Mouse (Mus musculus) limb, embryonic 15.5 days (tissue): ENCODE data around the gene Ppp4r1. TPM values are rescaled to one million over a fixed set of nuclear protein-coding genes. Genes with fewer than 3 reads are reported as not detected.

ENCODE experiments used
- ATAC-seq: fragments of 200-750 bp; cut with Nextera tagmentation; 2 replicates; pipeline ENCODE4 v1.8.0; 2017; ENCODE audit warnings: low read depth, moderate TSS enrichment; ENCODE audit not compliant: insufficient number of reproducible peaks, low FRiP score, low TSS enrichment
- H3K27ac ChIP-seq: fragments of 300-500 bp; sonication (generic); 2 replicates; pipeline ENCODE4 v1.5.1; 2015; ENCODE audit warnings: moderate library complexity, mild to moderate bottlenecking, inconsistent platforms
- H3K27me3 ChIP-seq: fragments of 300-500 bp; sonication (generic); 2 replicates; pipeline ENCODE4 v1.6.1; 2015; ENCODE audit warnings: inconsistent platforms
- H3K36me3 ChIP-seq: fragments of 300-500 bp; sonication (generic); 2 replicates; pipeline ENCODE4 v1.6.1; 2015; ENCODE audit warnings: inconsistent platforms
- H3K4me1 ChIP-seq: fragments of 300-500 bp; sonication (generic); 2 replicates; pipeline ENCODE4 v1.6.1; 2015; ENCODE audit warnings: inconsistent platforms
- H3K4me2 ChIP-seq: fragments of 300-500 bp; sonication (generic); 2 replicates; pipeline ENCODE4 v1.6.1; 2015; ENCODE audit warnings: mild to moderate bottlenecking, inconsistent platforms
- H3K4me3 ChIP-seq: fragments of 300-500 bp; sonication (generic); 2 replicates; pipeline ENCODE4 v1.5.1; 2015; ENCODE audit warnings: mild to moderate bottlenecking, inconsistent platforms
- H3K9ac ChIP-seq: fragments of 300-500 bp; sonication (generic); 2 replicates; pipeline ENCODE4 v1.6.1; 2015; ENCODE audit warnings: inconsistent platforms
- H3K9me3 ChIP-seq: fragments of 300-500 bp; sonication (generic); 2 replicates; pipeline ENCODE4 v1.6.1; 2016; ENCODE audit warnings: inconsistent platforms
- WGBS: fragments of 180-500 bp; shearing (Covaris S2); methylation state at CpG from one replicate; pipeline ENCODE4 v1.1.7; 2015; 5-methylcytosine and 5-hydroxymethylcytosine counted together
- polyA plus RNA-seq: library from polyadenylated mRNA; unstranded; fragments of >200 nt; fragmentation: Nextera tagmentation; extraction: Ambion mirVana; gene quantifications from 2 replicates; pipeline ENCODE4 v1.2.1, GENCODE M21; 2015

Ppp4r1 gene
- polyA plus RNA-seq, 1 experiment from 2014 or later = 37.7 TPM

- Histone ChIP-seq H3K27me3 (no peaks in the 10 kb centered on the region), H3K36me3 (peaks cover 73% of the 10 kb centered on the region), H3K4me3 (no peak overlapping the region), H3K27ac (no peak overlapping the region), H3K4me1 (no peaks in the 10 kb centered on the region), H3K4me2 (no peak overlapping the region), H3K9ac (no peak overlapping the region), H3K9me3 (no peaks in the 10 kb centered on the region)
- WGBS = 84% methylated on average over 5 of the region's 5 CpGs
- no peak for ATAC-seq
Observed at GRCm38 (mm10) chr17:65820197-65820596, 37.8 kb downstream of the Ppp4r1 start.

GRCm38 (mm10) chr17:65822423-65822822, 40.0 kb downstream of the Ppp4r1 start:
- no peaks in the 10 kb centered on the region for H3K27me3 ChIP-seq
- H3K4me3 ChIP-seq = no peak overlapping the region
- no peak overlapping the region for H3K27ac ChIP-seq
- H3K4me2 ChIP-seq = no peak overlapping the region
- no peaks in the 10 kb centered on the region for H3K9me3 ChIP-seq
- no peak for ATAC-seq
- no peaks in the 10 kb centered on the region for H3K4me1 ChIP-seq
- peaks cover 62% of the 10 kb centered on the region for H3K36me3 ChIP-seq
- no peak overlapping the region for H3K9ac ChIP-seq
- WGBS = 88% methylated on average over 5 of the region's 5 CpGs

- Histone ChIP-seq H3K9ac (no peak overlapping the region), H3K4me1 (no peaks in the 10 kb centered on the region), H3K36me3 (peaks cover 63% of the 10 kb centered on the region), H3K9me3 (no peaks in the 10 kb centered on the region), H3K27me3 (no peaks in the 10 kb centered on the region), H3K4me3 (no peak overlapping the region), H3K4me2 (no peak overlapping the region), H3K27ac (no peak overlapping the region)
- no peak for ATAC-seq
- 90% methylated on average over 10 of the region's 10 CpGs for WGBS
Observed at GRCm38 (mm10) chr17:65824246-65824645, 41.9 kb downstream of the Ppp4r1 start.

GRCm38 (mm10) chr17:65826257-65826656, 43.9 kb downstream of the Ppp4r1 start:
- no peaks in the 10 kb centered on the region for H3K27me3 ChIP-seq
- no peak overlapping the region for H3K9ac ChIP-seq
- WGBS = 77% methylated on average over 9 of the region's 9 CpGs
- ATAC-seq = no peak
- no peak overlapping the region for H3K4me3 ChIP-seq
- H3K9me3 ChIP-seq = no peaks in the 10 kb centered on the region
- no peak overlapping the region for H3K4me2 ChIP-seq
- peaks cover 77% of the 10 kb centered on the region for H3K36me3 ChIP-seq
- H3K27ac ChIP-seq = no peak overlapping the region
- H3K4me1 ChIP-seq = no peaks in the 10 kb centered on the region

- Histone ChIP-seq H3K9me3 (no peaks in the 10 kb centered on the region), H3K27ac (no peak overlapping the region), H3K27me3 (no peaks in the 10 kb centered on the region), H3K36me3 (peaks cover 78% of the 10 kb centered on the region), H3K9ac (no peak overlapping the region), H3K4me3 (no peak overlapping the region), H3K4me1 (no peaks in the 10 kb centered on the region), H3K4me2 (no peak overlapping the region)
- WGBS = 91% methylated on average over 16 of the region's 16 CpGs
- no peak for ATAC-seq
Observed at GRCm38 (mm10) chr17:65827119-65827840, 44.9 kb downstream of the Ppp4r1 start.

- H3K4me3 ChIP-seq = no peak overlapping the region
- no peak overlapping the region for H3K4me2 ChIP-seq
- no peak for ATAC-seq
- no peak overlapping the region for H3K9ac ChIP-seq
- 89% methylated on average over 5 of the region's 5 CpGs for WGBS
- H3K36me3 ChIP-seq = peaks cover 76% of the 10 kb centered on the region
- no peaks in the 10 kb centered on the region for H3K4me1 ChIP-seq
- H3K27me3 ChIP-seq = no peaks in the 10 kb centered on the region
- no peaks in the 10 kb centered on the region for H3K9me3 ChIP-seq
- no peak overlapping the region for H3K27ac ChIP-seq
Observed at GRCm38 (mm10) chr17:65827904-65828303, 45.5 kb downstream of the Ppp4r1 start.

GRCm38 (mm10) chr17:65828951-65829350, 46.6 kb downstream of the Ppp4r1 start:
- Histone ChIP-seq H3K9me3 (no peaks in the 10 kb centered on the region), H3K9ac (no peak overlapping the region), H3K36me3 (peaks cover 81% of the 10 kb centered on the region), H3K27me3 (no peaks in the 10 kb centered on the region), H3K27ac (no peak overlapping the region), H3K4me3 (no peak overlapping the region), H3K4me1 (no peaks in the 10 kb centered on the region), H3K4me2 (no peak overlapping the region)
- ATAC-seq = no peak
- 85% methylated on average over 11 of the region's 11 CpGs for WGBS

GRCm38 (mm10) chr17:65830216-65830863, 48.0 kb downstream of the Ppp4r1 start:
- peaks cover 75% of the 10 kb centered on the region for H3K36me3 ChIP-seq
- H3K4me3 ChIP-seq = no peak overlapping the region
- no peak overlapping the region for H3K27ac ChIP-seq
- H3K27me3 ChIP-seq = no peaks in the 10 kb centered on the region
- WGBS = 89% methylated on average over 13 of the region's 13 CpGs
- H3K4me2 ChIP-seq = no peak overlapping the region
- H3K9me3 ChIP-seq = no peaks in the 10 kb centered on the region
- no peaks in the 10 kb centered on the region for H3K4me1 ChIP-seq
- no peak for ATAC-seq
- H3K9ac ChIP-seq = no peak overlapping the region

GRCm38 (mm10) chr17:65833891-65834290, 51.5 kb downstream of the Ppp4r1 start:
- 90% methylated on average over 3 of the region's 3 CpGs for WGBS

GRCm38 (mm10) chr17:65836746-65837145, 54.4 kb downstream of the Ppp4r1 start:
- ATAC-seq = no peak

More at GRCm38 (mm10) chr17:65833891-65834290, 51.5 kb downstream of the Ppp4r1 start:
- Histone ChIP-seq H3K9me3 (no peaks in the 10 kb centered on the region), H3K4me1 (no peaks in the 10 kb centered on the region), H3K36me3 (peaks cover 89% of the 10 kb centered on the region), H3K4me3 (no peak overlapping the region), H3K27ac (no peak overlapping the region), H3K9ac (no peak overlapping the region), H3K4me2 (no peak overlapping the region), H3K27me3 (no peaks in the 10 kb centered on the region)
- no peak for ATAC-seq

GRCm38 (mm10) chr17:65839541-65840256, 57.3 kb downstream of the Ppp4r1 start:
- Histone ChIP-seq H3K4me1 (0 out of 2 replicates have a peak, but pooled peaks cover 2% of the 10 kb centered on the region), H3K36me3 (peaks cover 88% of the 10 kb centered on the region), H3K27ac (no peak overlapping the region), H3K4me2 (no peak overlapping the region), H3K27me3 (no peaks in the 10 kb centered on the region), H3K9ac (no peak overlapping the region), H3K9me3 (no peaks in the 10 kb centered on the region), H3K4me3 (no peak overlapping the region)
- no peak for ATAC-seq
- WGBS = 74% methylated on average over 7 of the region's 7 CpGs

More at GRCm38 (mm10) chr17:65836746-65837145, 54.4 kb downstream of the Ppp4r1 start:
- Histone ChIP-seq H3K4me3 (no peak overlapping the region), H3K4me1 (no peaks in the 10 kb centered on the region), H3K9me3 (no peaks in the 10 kb centered on the region), H3K27me3 (no peaks in the 10 kb centered on the region), H3K9ac (no peak overlapping the region), H3K27ac (no peak overlapping the region), H3K36me3 (peaks cover 87% of the 10 kb centered on the region), H3K4me2 (no peak overlapping the region)
- WGBS = 97% methylated on average over 3 of the region's 3 CpGs
